Mouse (Mus musculus): ENCODE data around the gene Gm19426.

DNA sequence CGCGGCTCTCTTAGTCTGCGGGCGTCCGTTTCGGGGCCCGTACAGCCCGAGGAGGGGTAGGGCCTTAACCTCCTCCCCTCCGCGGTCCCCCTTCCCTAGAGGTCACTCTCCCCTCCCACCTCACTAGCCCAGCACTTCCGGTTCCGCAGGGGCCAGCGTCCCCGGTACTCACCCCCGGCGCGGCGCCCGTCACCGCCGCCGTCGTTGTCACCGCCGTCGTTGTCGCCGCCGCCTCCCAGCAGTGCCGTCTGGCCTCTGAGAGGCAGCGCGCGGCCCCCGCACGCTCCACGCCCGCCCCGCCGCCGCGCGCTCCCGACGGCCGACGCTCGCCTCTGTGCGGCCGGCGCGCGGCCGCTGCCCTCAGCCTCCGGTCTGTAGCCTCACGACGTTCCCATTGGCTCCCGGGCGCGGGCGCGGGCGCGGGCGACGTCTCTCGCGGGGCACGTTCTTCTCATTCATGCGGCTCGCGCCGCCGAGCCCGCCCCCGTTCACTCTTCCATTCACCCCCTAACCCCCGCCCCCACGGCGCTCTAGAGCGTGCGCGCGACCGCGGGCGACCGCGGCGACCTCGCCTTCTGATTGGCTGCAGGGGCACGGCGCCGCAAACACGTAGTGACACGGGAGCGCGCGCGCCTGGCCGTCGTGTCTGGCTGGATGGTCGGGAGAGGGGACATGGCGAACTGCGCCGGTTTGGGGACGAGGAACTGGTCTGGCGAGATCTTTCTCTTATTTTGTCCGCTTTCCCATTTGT, 28.5 kb downstream of the Gm19426 start, which contains the start of gene Zdhhc5:
- TF ChIP-seq CTCF (IDR thresholded peaks at IDR 0.05; ENCODE audit: control insufficient read depth, insufficient read depth, insufficient read length) = no peak
- TF ChIP-seq MYOD1 (IDR thresholded peaks at IDR 0.05; ENCODE audit: control insufficient read depth, insufficient read length, low read depth) = no peak
